Mouse (Mus musculus): ENCODE results near the gene Man1c1. TPM values are rescaled to one million over a fixed set of nuclear protein-coding genes. Genes with fewer than 3 reads are reported as not detected.

The Man1c1 gene
- polyA plus RNA-seq, 2 experiments: 5.1 to 9.1 TPM

DNA sequence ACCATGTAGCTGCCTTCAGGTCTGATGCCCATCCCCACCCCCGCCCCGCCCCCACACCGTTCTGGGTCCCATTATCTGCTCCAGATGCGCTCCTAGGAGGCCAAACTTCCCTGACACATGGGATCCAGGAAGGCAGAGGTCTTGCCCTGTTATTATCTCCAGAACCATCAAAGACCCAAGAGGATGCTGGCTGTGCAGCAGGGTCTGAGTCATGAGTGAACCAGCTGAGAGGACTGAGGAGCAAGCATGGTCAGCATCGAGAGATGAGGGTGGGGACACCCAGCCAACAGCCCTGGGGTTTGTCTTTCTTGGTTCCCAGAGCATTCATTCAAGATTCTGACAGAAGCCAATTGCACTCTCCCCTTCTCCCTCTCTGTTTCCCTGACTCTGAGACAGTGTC, 100.5 kb downstream of the Man1c1 start:
- H3K27ac ChIP-seq (replicated peaks; ENCODE audit: low read depth, low read length): no peak overlapping the region
- ATAC-seq (ENCODE audit: low FRiP score, low read depth) (no peak), DNase-seq (ENCODE audit: low spot score) (no peak)
- H3K27me3 ChIP-seq (ENCODE audit: control insufficient read depth, insufficient read depth, low read length): no peaks in the 10 kb centered on the region
- no peak overlapping the region for H3K4me2 ChIP-seq (replicated peaks; ENCODE audit: low read depth, low read length, severe bottlenecking)
- peaks cover 3% of the 10 kb centered on the region; the same call in 1 of the 2 replicates for H3K4me1 ChIP-seq (ENCODE audit: control insufficient read depth, insufficient read depth, low read length)
- H3K36me3 ChIP-seq (ENCODE audit: control insufficient read depth, insufficient read depth, low read length): no peaks in the 10 kb centered on the region
- no peaks in the 10 kb centered on the region for H3K9me3 ChIP-seq (ENCODE audit: control insufficient read depth, low read length)
- H3K4me3 ChIP-seq (replicated peaks; ENCODE audit: low read length): no peak overlapping the region
- H3K9ac ChIP-seq (ENCODE audit: low read depth, low read length, severe bottlenecking): no peak overlapping the region
- TF ChIP-seq POLR2A (IDR thresholded peaks at IDR 0.05; ENCODE audit: borderline replicate concordance, extremely low read depth, insufficient read depth, insufficient read length): no peak
- WGBS: 29% methylated on average over 5 of the region's 5 CpGs

DNA sequence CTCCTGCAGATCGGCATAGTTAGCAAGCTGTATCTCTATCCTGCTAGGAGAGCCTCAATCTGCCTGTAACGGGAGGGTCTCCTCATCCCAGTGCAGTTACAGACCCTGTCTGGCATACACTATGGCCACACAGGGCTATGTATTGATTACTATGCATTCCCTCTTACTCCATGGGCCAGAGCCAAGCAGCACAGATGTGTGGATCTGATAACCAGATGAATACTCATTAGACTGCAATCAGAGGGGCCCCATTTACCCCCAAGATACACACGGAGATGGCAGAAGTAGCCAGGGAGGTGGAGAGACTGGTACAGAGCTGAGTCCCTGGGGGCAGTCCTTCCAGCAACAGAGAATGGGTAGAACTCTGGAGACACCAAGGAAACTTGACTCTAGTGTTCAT, 101.5 kb downstream of the Man1c1 start:
- 52% methylated on average over 3 of the region's 3 CpGs for WGBS
- Histone ChIP-seq H3K27me3 (ENCODE audit: control insufficient read depth, insufficient read depth, low read length) (no peaks in the 10 kb centered on the region), H3K36me3 (ENCODE audit: control insufficient read depth, insufficient read depth, low read length) (no peaks in the 10 kb centered on the region), H3K4me1 (ENCODE audit: control insufficient read depth, insufficient read depth, low read length) (peaks cover 3% of the 10 kb centered on the region), H3K9ac (ENCODE audit: low read depth, low read length, severe bottlenecking) (no peak overlapping the region), H3K4me3 (replicated peaks; ENCODE audit: low read length) (no peak overlapping the region), H3K4me2 (replicated peaks; ENCODE audit: low read depth, low read length, severe bottlenecking) (no peak overlapping the region), H3K9me3 (ENCODE audit: control insufficient read depth, low read length) (no peaks in the 10 kb centered on the region), H3K27ac (replicated peaks; ENCODE audit: low read depth, low read length) (no peak overlapping the region)
- TF ChIP-seq POLR2A (IDR thresholded peaks at IDR 0.05; ENCODE audit: borderline replicate concordance, extremely low read depth, insufficient read depth, insufficient read length): no peak
- no peak for DNase-seq (ENCODE audit: low spot score)
- no peak for ATAC-seq (ENCODE audit: low FRiP score, low read depth)

DNA sequence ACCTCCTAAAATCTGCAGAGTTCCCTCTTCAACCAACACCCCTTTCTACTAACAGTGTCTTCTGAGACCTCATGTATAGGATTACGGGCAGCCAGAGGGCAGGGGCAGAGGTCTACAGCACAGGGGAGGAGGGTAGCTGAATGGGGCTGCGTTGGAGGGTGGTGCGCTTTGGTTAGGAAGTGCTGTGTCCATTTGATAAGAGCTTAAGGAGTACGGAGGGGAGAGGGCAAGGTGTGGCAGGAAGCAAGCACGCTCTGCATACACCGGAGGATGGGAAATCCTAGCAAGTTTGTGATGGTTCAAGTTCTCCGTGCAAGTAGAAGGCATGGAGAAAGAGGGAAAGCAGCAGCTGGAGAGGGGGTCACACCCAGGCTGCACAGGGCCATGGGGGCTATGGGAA, 102.1 kb downstream of the Man1c1 start:
- DNase-seq (ENCODE audit: low spot score): no peak
- TF ChIP-seq POLR2A (IDR thresholded peaks at IDR 0.05; ENCODE audit: borderline replicate concordance, extremely low read depth, insufficient read depth, insufficient read length): no peak
- Histone ChIP-seq H3K27me3 (ENCODE audit: control insufficient read depth, insufficient read depth, low read length) (no peaks in the 10 kb centered on the region), H3K4me1 (ENCODE audit: control insufficient read depth, insufficient read depth, low read length) (peaks cover 3% of the 10 kb centered on the region), H3K27ac (replicated peaks; ENCODE audit: low read depth, low read length) (no peak overlapping the region), H3K36me3 (ENCODE audit: control insufficient read depth, insufficient read depth, low read length) (no peaks in the 10 kb centered on the region), H3K4me2 (replicated peaks; ENCODE audit: low read depth, low read length, severe bottlenecking) (no peak overlapping the region), H3K9ac (ENCODE audit: low read depth, low read length, severe bottlenecking) (no peak overlapping the region), H3K4me3 (replicated peaks; ENCODE audit: low read length) (no peak overlapping the region), H3K9me3 (ENCODE audit: control insufficient read depth, low read length) (no peaks in the 10 kb centered on the region)
- ATAC-seq (ENCODE audit: low FRiP score, low read depth): no peak
- 71% methylated on average over 7 of the region's 7 CpGs for WGBS

DNA sequence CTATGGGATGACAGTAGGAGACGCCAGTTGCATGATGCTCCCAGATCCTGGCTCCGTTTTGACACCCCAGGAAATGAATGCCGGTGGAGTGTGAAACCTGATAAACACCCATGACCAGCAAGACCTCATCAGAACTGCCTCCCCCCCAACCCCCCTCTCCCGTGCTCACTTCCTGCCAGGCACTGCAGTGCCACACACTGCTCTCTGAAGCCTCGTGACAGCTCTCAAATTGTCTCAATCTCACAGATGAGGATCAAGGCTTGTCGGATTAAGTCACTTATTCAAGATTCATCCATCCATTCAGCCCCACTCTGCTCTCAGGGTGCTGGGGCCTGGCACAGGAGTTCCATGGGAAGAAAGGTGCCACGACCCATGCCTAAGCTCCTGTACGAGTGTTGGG, 102.7 kb downstream of the Man1c1 start:
- Histone ChIP-seq H3K9ac (ENCODE audit: low read depth, low read length, severe bottlenecking) (no peak overlapping the region), H3K27ac (replicated peaks; ENCODE audit: low read depth, low read length) (no peak overlapping the region)

DNA sequence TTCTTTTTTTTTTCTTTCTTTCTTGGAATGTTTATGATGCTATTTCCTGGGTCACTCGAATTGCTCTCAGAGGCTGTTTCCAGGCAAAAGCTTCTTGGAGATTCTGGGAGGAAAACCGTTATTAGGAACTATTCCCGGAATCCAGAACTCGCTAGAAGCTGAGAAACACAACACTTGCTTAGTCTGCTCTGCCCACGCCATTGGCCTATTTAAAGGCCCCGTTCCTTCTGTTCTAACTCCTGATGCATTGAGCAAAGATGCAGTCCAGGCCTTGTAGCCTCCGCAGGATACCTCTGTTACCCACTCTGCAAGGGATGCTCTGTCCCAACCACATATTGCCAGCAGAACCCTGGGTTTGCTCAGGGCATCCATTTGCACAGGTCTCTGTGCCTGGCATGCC, 103.3 kb downstream of the Man1c1 start:
- DNase-seq (ENCODE audit: low spot score): no peak
- Histone ChIP-seq H3K4me1 (ENCODE audit: control insufficient read depth, insufficient read depth, low read length) (peaks cover 3% of the 10 kb centered on the region), H3K9me3 (ENCODE audit: control insufficient read depth, low read length) (no peaks in the 10 kb centered on the region), H3K36me3 (ENCODE audit: control insufficient read depth, insufficient read depth, low read length) (no peaks in the 10 kb centered on the region), H3K27me3 (ENCODE audit: control insufficient read depth, insufficient read depth, low read length) (no peaks in the 10 kb centered on the region), H3K27ac (replicated peaks; ENCODE audit: low read depth, low read length) (no peak overlapping the region), H3K9ac (ENCODE audit: low read depth, low read length, severe bottlenecking) (no peak overlapping the region), H3K4me3 (replicated peaks; ENCODE audit: low read length) (no peak overlapping the region), H3K4me2 (replicated peaks; ENCODE audit: low read depth, low read length, severe bottlenecking) (no peak overlapping the region)
- TF ChIP-seq POLR2A (IDR thresholded peaks at IDR 0.05; ENCODE audit: borderline replicate concordance, extremely low read depth, insufficient read depth, insufficient read length): no peak
- no peak for ATAC-seq (ENCODE audit: low FRiP score, low read depth)
- WGBS: 54% methylated on average over 7 of the region's 7 CpGs

More for the DNA sequence above, 102.7 kb downstream of the Man1c1 start:
- TF ChIP-seq POLR2A (IDR thresholded peaks at IDR 0.05; ENCODE audit: borderline replicate concordance, extremely low read depth, insufficient read depth, insufficient read length): no peak
- ATAC-seq (ENCODE audit: low FRiP score, low read depth) (no peak), DNase-seq (ENCODE audit: low spot score) (no peak)
- no peaks in the 10 kb centered on the region for H3K9me3 ChIP-seq (ENCODE audit: control insufficient read depth, low read length)
- no peak overlapping the region for H3K4me3 ChIP-seq (replicated peaks; ENCODE audit: low read length)
- H3K4me2 ChIP-seq (replicated peaks; ENCODE audit: low read depth, low read length, severe bottlenecking): no peak overlapping the region
- no peaks in the 10 kb centered on the region for H3K36me3 ChIP-seq (ENCODE audit: control insufficient read depth, insufficient read depth, low read length)
- H3K4me1 ChIP-seq (ENCODE audit: control insufficient read depth, insufficient read depth, low read length): peaks cover 3% of the 10 kb centered on the region
- H3K27me3 ChIP-seq (ENCODE audit: control insufficient read depth, insufficient read depth, low read length): no peaks in the 10 kb centered on the region
- WGBS: 42% methylated on average over 8 of the region's 8 CpGs

DNA sequence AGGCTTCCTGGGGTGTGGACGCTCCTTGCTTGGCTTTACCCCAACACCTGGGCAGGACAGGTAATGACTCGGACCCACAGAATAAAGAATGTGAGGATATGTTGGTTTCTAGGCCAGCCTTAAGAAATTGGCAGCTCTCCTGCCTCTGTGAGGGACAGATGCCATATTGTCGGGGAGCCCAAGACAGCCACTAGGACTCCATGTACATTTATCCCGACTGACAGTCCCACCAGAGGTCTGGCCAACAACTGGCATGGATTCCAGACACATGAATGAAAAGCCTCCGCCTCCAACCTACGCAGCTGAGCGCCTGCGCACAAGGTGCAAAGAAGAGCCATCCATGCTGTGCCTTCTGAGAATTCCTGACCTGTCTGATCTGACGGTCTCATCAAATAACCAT, 104.0 kb downstream of the Man1c1 start:
- H3K36me3 ChIP-seq (ENCODE audit: control insufficient read depth, insufficient read depth, low read length): no peaks in the 10 kb centered on the region
- no peak overlapping the region for H3K4me2 ChIP-seq (replicated peaks; ENCODE audit: low read depth, low read length, severe bottlenecking)
- H3K9me3 ChIP-seq (ENCODE audit: control insufficient read depth, low read length): no peaks in the 10 kb centered on the region
- no peak overlapping the region for H3K4me3 ChIP-seq (replicated peaks; ENCODE audit: low read length)
- ATAC-seq (ENCODE audit: low FRiP score, low read depth) (no peak), DNase-seq (ENCODE audit: low spot score) (no peak)
- H3K27me3 ChIP-seq (ENCODE audit: control insufficient read depth, insufficient read depth, low read length): no peaks in the 10 kb centered on the region
- TF ChIP-seq POLR2A (IDR thresholded peaks at IDR 0.05; ENCODE audit: borderline replicate concordance, extremely low read depth, insufficient read depth, insufficient read length): no peak
- 88% methylated on average over 9 of the region's 9 CpGs for WGBS
- no peak overlapping the region for H3K27ac ChIP-seq (replicated peaks; ENCODE audit: low read depth, low read length)
- no peak overlapping the region for H3K9ac ChIP-seq (ENCODE audit: low read depth, low read length, severe bottlenecking)
- H3K4me1 ChIP-seq (ENCODE audit: control insufficient read depth, insufficient read depth, low read length): peaks cover 3% of the 10 kb centered on the region

Measured in limb, embryonic 14.5 days (tissue).